Mouse (Mus musculus): ENCODE measurements around the gene Irf2bpl. TPM values are rescaled to one million over a fixed set of nuclear protein-coding genes. Genes with fewer than 3 reads are reported as not detected.

Irf2bpl gene
- total and polyA plus RNA-seq, 3 experiments = 7.0 to 19.6 (median 12.1) TPM

GRCm38 (mm10) chr12:86888130-86889069, 3.8 kb upstream of the Irf2bpl start:
- Histone ChIP-seq H3K9me3 (replicated peaks; ENCODE audit: low read length) (no peaks in the 10 kb centered on the region), H3K27ac (ENCODE audit: insufficient read depth, low read depth) (peak overlapping the region; percentile 82), H3K4me3 (replicated peaks in 1 of 3; ENCODE audit: low read depth in 2 of 3, low read length in 2 of 3, poor library complexity in 1 of 3) (peak overlapping the region; percentile 35 to 58 (median 56)), H3K9ac (ENCODE audit: insufficient read depth, low read depth) (peak overlapping the region; percentile 92), H3K4me2 (ENCODE audit: insufficient read depth, low read depth, poor library complexity, severe bottlenecking) (peak overlapping the region; percentile 39), H3K36me3 (replicated peaks in 1 of 2; ENCODE audit: control insufficient read depth in 1 of 2, insufficient read depth in 1 of 2, low read length in 1 of 2) (no peaks in the 10 kb centered on the region), H3K27me3 (replicated peaks) (no peaks in the 10 kb centered on the region), H3K79me2 (replicated peaks; ENCODE audit: control insufficient read depth, extremely low read depth, insufficient read depth, poor library complexity, severe bottlenecking) (peaks cover 7% of the 10 kb centered on the region), H3K4me1 (ENCODE audit: control insufficient read depth in 1 of 2, insufficient read depth in 2 of 2) (peaks cover 21 to 68% of the 10 kb centered on the region in 2 experiments)
- in situ Hi-C loops (cut with MboI; ENCODE audit: low pct_ligation_motif_present, low pct_unique_long_range_greater_than_20kb, low sequenced_read_pairs) = loop anchor here (5.0 kb wide), 1 partner anchor 56 kb away; no protein-coding TSS in a partner anchor
- DNase-seq (ENCODE audit: extremely low read depth) = peak; percentile 73
- dilution Hi-C loops (cut with MboI; ENCODE audit: extremely low pct_ligation_motif_present, extremely low pct_unique_long_range_greater_than_20kb, low sequenced_read_pairs) = no loop called here
- TF ChIP-seq ELF1 (IDR thresholded peaks at IDR 0.05; ENCODE audit: low read depth, low read length) (peak; percentile 79), HCFC1 (IDR thresholded peaks at IDR 0.05; ENCODE audit: low read depth, low read length) (peak; percentile 63), TBP (conservative IDR thresholded peaks at IDR 0.05; ENCODE audit: low read depth, low read length) (0 out of 2 replicates have a peak, but pooled peaks have one; percentile 62), POLR2AphosphoS2 (IDR thresholded peaks at IDR 0.05; ENCODE audit: low read depth, low read length) (no peak), ZNF384 (IDR thresholded peaks at IDR 0.05; ENCODE audit: low read depth, low read length) (peak; percentile 86), MEF2A (IDR thresholded peaks at IDR 0.05; ENCODE audit: borderline replicate concordance, low read depth, low read length) (peak; percentile 44; the same call in 1 of the 2 replicates), PAX5 (IDR thresholded peaks at IDR 0.05; ENCODE audit: low read length) (no peak), GABPA (IDR thresholded peaks at IDR 0.05; ENCODE audit: insufficient replicate concordance, low read depth, low read length) (no peak), MAX (IDR thresholded peaks at IDR 0.05; ENCODE audit: low read length) (peak; percentile 26; the same call in 1 of the 2 replicates), TCF12 (IDR thresholded peaks at IDR 0.05; ENCODE audit: low read depth, low read length) (peak; percentile 49; the same call in 1 of the 2 replicates), MAZ (IDR thresholded peaks at IDR 0.05; ENCODE audit: low read depth, low read length) (peak; percentile 56; the same call in 1 of the 2 replicates), ZMIZ1 (IDR thresholded peaks at IDR 0.05; ENCODE audit: low read depth, low read length) (0 out of 2 replicates have a peak, but pooled peaks have one; percentile 14), ZKSCAN1 (IDR thresholded peaks at IDR 0.05; ENCODE audit: borderline replicate concordance, low read depth, low read length) (no peak), USF1 (IDR thresholded peaks at IDR 0.05; ENCODE audit: low read depth, low read length) (no peak), RAD21 (IDR thresholded peaks at IDR 0.05; ENCODE audit: low read depth, low read length) (peak; percentile 68), MAFK (IDR thresholded peaks at IDR 0.05; ENCODE audit: insufficient replicate concordance, low read length) (no peak), MXI1 (IDR thresholded peaks at IDR 0.05; ENCODE audit: low read depth, low read length) (peak; percentile 72), EP300 (IDR thresholded peaks at IDR 0.05; ENCODE audit: low read length) (no peak), USF2 (conservative IDR thresholded peaks at IDR 0.05; ENCODE audit: low read depth, low read length) (no peak), JUN (IDR thresholded peaks at IDR 0.05; ENCODE audit: insufficient read depth, low read depth, low read length) (no peak), MYC (IDR thresholded peaks at IDR 0.05; ENCODE audit: low read depth, low read length) (peak; percentile 43; the same call in 1 of the 2 replicates), RCOR1 (conservative IDR thresholded peaks at IDR 0.05; ENCODE audit: low read depth, low read length) (no peak), CHD2 (IDR thresholded peaks at IDR 0.05; ENCODE audit: low read length) (peak; percentile 29; the same call in 1 of the 2 replicates), KAT2A (IDR thresholded peaks at IDR 0.05; ENCODE audit: insufficient replicate concordance, low read length) (no peak), UBTF (IDR thresholded peaks at IDR 0.05; ENCODE audit: low read depth, low read length) (no peak), POLR2A (IDR thresholded peaks at IDR 0.05; ENCODE audit: low read depth, low read length) (peak; percentile 47), IRF4 (IDR thresholded peaks at IDR 0.05; ENCODE audit: low read depth, low read length) (peak; percentile 54; the same call in 1 of the 2 replicates), ZC3H11A (IDR thresholded peaks at IDR 0.05; ENCODE audit: low read depth, low read length) (peak; percentile 9; the same call in 1 of the 2 replicates), ETS1 (conservative IDR thresholded peaks at IDR 0.05; ENCODE audit: low read depth, low read length) (no peak), JUND (conservative IDR thresholded peaks at IDR 0.05; ENCODE audit: low read depth, low read length) (no peak), E2F4 (IDR thresholded peaks at IDR 0.05; ENCODE audit: insufficient replicate concordance, low read depth, low read length) (no peak), NRF1 (IDR thresholded peaks at IDR 0.05; ENCODE audit: low read depth, low read length) (peak; percentile 63), NELFE (IDR thresholded peaks at IDR 0.05; ENCODE audit: low read depth, low read length) (0 out of 2 replicates have a peak, but pooled peaks have one; percentile 26), SMC3 (IDR thresholded peaks at IDR 0.05; ENCODE audit: low read depth, low read length) (peak; percentile 80), SIN3A (IDR thresholded peaks at IDR 0.05; ENCODE audit: low read length) (peak; percentile 14), BHLHE40 (IDR thresholded peaks at IDR 0.05; ENCODE audit: low read depth, low read length) (0 out of 2 replicates have a peak, but pooled peaks have one; percentile 19)

All from CH12.LX (cell line).